Mouse (Mus musculus): ENCODE measurements around the gene Agbl1.

Agbl1 gene

DNA sequence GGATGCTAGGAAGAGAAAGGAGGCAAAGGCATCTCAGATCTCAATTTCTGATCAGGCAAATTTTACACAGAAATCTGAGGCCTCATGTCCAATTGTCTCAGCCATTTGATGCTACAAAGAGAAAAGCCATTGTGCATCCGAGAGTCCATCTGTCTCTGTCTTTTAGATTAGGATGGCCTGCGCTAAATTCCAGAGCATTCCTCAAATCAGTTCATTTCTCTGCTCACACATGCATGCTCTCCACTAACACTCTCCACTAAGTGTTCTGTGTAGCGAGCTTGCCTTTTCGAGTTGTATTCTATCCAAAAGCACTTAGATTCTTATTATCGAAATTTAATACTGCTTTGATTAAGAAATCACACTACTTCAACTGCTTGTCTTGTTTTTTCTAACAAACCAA lies 159.6 kb downstream of the Agbl1 start:
- no peak for DNase-seq (ENCODE audit: low read depth, low spot score)

DNA sequence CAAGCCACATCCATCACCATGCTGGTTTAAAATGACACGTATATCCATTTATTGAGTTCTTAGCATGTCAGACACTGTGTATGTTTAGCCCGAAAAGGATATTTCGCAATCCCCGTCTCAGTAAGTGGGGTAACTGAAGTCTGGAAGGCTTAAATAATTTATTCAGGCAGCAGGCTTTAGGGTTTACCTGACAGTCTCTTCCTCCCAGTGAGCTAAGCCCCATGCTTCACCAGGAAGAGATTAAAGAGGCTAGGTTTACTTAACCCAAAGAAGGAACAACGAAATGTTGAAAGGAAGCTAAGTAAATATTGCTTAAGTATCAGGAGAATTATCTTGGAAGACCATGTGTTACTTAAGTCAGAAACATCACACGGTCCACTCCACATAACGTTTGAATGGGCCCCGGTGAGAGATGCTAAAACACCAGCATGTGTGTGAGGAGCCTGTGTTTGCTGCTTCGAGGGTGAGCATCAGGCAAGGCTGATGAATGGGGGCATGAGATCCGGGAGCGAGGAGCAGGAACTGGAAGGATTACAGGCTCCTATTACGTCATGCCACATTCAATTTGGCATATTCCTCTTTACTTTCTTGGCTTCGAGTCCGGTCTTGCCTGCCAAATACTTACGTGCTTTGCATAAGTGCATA lies 162.7 kb downstream of the Agbl1 start:
- no peak for DNase-seq (ENCODE audit: low read depth, low spot score)

DNA sequence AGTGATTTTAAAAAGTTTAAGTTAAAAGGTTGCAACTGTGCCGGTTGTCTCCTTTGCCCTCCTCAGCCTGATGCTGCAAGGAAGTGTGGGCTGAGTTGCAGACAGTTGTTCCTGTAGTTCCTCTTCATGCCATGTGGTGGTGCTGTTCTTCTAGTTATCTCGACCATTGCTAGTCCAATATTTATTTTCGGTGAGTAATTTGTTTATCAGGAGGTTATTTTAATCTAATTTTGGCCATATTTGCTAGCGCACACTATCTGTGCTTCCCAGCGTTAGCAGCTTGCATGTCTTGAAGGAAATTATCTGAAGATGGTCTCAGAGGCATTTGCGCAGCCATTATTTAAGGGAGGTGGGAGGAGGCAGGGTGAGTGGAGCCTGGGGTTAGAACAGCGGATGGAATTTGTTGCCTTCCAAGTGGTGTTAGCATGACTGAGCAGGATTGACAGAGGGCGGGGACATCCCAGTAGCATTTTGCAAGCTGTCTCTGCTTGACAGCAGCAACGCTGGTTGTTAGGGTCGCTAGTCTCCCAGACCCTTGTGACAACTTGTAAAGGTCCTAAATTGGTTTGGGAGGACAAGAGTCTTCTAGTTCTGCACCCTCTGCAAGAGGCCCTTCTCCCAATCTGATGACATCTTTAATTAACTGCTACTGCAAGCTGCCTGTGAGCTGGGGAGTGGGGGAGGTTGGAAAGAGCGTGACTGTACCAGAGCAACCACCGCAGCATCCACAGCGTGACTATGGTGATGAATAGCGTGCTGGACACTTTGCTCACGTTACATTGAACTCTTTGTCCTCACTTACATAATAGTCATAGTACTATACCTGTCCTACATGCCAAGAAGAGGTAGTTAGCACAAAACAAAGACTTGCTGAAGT lies 163.5 kb downstream of the Agbl1 start:
- peak; percentile 46 for DNase-seq (ENCODE audit: low read depth, low spot score)

DNA sequence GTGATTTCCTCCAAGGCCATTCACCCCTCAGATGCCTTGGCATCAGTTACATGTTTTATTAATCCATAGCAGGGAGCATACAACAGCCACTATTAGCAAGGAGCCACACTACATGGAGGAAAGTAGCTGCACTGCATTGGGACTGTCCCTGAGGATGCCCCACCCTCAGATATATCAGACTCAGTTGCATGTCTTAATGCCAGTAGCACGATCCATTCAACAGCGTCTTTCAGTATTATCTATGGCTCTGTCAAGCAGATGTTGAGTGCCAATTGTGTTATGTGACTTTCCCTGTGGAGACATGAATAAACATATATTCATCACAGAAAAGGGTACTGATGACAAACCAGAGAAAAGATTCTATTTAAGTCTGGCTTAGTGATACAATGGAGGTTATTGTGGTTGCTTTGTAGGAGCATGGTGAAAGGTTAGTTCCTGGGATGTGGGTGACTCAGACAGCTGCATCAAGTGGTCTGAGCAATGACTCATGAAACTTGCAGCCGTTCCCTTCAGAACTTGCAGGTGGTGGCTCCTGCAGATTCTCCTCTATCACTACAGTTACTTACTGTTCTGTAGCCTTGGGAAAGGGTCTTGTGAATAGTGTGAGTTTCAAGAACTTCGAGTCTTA lies 178.4 kb downstream of the Agbl1 start:
- DNase-seq (ENCODE audit: low read depth, low spot score), result no peak

GRCm38 (mm10) chr7:76409020-76409419 lies 179.3 kb downstream of the Agbl1 start:
- DNase-seq (ENCODE audit: low read depth, low spot score), result no peak

GRCm38 (mm10) chr7:76410403-76411180 lies 180.9 kb downstream of the Agbl1 start:
- no peak for DNase-seq (ENCODE audit: low read depth, low spot score)

GRCm38 (mm10) chr7:76411933-76412587 lies 182.4 kb downstream of the Agbl1 start:
- no peak for DNase-seq (ENCODE audit: low read depth, low spot score)

GRCm38 (mm10) chr7:76416084-76416597 lies 186.5 kb downstream of the Agbl1 start:
- DNase-seq (ENCODE audit: low read depth, low spot score), result no peak

DNA sequence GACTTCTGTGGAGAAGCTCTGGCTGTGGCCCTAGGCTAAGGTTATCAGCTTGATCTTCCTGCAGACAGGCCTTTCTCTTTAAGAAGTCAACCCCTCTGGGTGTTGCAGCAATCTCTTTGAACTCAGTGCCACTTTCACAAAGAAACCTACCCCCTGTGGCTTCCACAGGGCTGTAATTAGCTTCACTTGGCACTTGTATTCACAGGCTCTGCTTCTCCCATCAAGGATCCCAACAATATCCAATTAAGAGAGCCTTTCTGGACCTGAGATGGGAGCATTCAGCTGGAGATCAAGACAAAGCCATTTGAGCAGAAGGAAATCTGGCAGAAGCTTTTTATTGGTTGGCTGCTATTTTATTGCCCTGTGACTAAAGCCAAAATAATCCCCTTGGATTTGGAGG lies 208.9 kb downstream of the Agbl1 start:
- DNase-seq (ENCODE audit: low read depth, low spot score), result no peak

DNA sequence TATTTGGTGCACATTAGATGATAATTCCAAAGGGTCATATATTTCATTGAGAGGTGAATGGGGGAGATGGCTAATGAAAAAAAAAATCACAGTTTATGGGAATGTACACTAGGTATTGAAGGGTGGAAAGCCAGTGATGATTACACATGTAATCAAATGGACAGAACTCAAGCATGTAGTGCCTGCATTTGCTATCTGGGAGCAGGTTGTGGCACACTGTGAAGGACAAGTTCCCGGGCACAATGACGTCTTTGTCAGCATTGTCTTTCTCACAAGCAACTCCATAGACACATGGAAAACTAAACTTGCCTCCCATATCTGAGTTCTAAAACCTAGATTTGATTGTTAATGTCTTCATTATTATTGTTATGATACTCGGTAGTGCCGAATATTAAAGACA lies 209.3 kb downstream of the Agbl1 start:
- DNase-seq (ENCODE audit: low read depth, low spot score), result no peak

DNA sequence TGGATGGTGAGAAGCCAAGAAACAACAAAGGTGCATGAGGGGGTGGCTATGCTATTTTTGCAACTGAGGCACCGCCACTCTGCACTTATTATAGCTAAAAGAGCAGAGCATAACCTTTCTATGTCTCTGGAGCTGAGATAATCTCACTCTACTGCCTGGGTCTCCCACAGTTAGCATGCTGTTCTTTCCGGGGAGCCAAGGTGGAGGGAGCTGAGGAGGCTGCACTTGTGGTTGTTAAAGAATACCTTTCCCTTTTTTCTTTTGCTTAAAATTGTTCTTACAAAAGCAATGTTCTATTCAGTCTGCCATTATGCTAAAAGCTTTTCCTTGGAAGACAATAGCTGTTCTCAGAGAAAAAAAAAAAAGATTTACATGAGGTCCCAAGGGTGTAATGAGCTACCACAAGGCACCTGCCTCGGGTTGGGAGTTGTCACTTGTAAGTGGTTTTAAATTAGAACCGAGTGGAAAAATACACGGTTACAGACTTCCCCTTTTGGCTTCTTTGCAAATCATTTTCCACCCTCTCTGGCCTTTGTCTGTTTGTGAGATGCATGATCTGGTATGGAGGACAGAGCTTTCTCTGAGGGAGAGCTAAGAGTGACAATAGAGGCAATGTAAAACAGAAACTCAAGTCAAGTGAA lies 232.8 kb downstream of the Agbl1 start:
- DNase-seq (ENCODE audit: low read depth, low spot score), result no peak

- DNase-seq (ENCODE audit: low read depth, low spot score), result no peak
Measured at GRCm38 (mm10) chr7:76466427-76466826, 236.7 kb downstream of the Agbl1 start.

GRCm38 (mm10) chr7:76474233-76474632 lies 244.5 kb downstream of the Agbl1 start:
- DNase-seq (ENCODE audit: low read depth, low spot score), result no peak

- DNase-seq (ENCODE audit: low read depth, low spot score), result no peak
Measured at GRCm38 (mm10) chr7:76485546-76485945, 255.9 kb downstream of the Agbl1 start.

DNA sequence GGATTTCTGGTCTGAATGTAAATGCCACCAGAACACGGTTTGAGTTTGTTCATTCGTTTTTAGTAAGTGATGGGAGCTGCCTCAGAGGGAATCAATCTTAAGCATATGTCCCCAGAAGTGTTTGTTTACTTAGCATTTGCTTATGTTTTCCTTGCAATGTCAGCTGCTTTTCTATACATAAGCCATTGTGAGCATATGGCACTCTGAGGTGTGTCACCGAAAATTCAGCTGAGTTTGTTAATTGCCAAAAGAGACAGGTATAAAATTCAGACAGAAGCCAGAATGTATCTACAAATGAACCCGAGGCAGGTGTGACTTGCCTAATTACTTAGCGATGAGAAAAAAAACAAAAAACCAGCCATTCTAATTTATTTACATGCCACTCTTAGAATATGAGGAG lies 257.8 kb downstream of the Agbl1 start:
- DNase-seq (ENCODE audit: low read depth, low spot score), result no peak

- DNase-seq (ENCODE audit: low read depth, low spot score), result no peak
Measured at GRCm38 (mm10) chr7:76524291-76524690, 294.6 kb downstream of the Agbl1 start.

- no peak for DNase-seq (ENCODE audit: low read depth, low spot score)
Measured at GRCm38 (mm10) chr7:76546456-76546855, 316.8 kb downstream of the Agbl1 start.

GRCm38 (mm10) chr7:76547313-76547712 lies 317.6 kb downstream of the Agbl1 start:
- DNase-seq (ENCODE audit: low read depth, low spot score), result no peak

DNA sequence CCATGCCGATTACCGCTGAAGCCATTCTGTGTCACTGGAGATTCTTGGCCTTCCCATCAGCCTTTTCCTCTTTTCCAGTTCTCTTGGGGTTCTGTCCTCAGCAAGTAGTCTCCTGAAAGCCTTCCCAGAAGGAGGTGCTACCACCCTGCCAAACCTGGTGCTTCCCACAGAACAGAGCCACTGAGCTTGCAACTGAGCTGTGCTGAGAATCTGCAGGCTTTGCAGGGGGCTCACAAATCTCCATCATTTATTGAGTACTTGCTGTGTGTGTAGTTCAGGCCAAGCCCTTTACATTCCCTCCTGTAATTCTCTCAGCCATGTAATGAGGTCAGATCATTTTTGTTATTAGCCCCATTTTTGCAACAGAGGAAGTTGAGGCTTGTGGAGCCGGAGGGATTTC lies 322.2 kb downstream of the Agbl1 start:
- DNase-seq (ENCODE audit: low read depth, low spot score), result no peak

DNA sequence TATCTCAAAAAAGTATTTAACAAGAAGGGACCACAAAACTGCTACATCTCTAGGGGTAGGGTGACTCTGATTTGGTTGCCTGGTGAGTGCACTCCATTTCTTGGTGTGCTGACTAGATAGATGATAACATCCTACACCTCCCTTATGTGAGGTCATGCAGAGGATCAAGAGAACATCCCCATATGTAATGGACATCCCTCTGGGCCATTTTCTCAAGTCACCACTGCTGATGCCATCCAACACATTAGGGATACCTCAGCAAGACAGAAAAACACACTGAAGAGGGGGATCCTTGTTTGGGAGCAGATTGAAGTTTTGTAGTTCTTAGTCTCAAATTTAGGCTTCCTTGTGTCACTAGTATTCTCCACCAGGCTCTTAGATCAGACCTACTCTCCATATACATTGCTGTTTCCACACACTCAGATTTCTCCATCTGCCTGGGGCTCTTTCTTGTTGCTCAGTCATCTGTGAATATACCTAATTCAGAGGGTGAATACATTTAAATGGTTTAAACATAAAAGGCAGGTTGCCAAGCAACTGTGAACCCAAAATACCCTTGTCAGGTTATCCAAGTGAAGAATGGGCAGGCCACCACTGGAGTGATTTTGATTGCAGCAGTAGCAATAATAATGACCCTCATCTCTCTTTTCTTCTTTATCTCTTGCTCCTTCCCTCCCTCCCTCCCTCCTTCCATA lies 331.0 kb downstream of the Agbl1 start:
- DNase-seq (ENCODE audit: low read depth, low spot score), result no peak

Measured in CD4-positive, CD25-positive, alpha-beta regulatory T cell, adult 2 months (primary cell).